Mouse (Mus musculus) lung, postnatal 14 days (tissue): Measurements from ENCODE around the gene Hlcs.
A peak's percentile ranks its signal among the peaks of the same experiment; 100 is the strongest.

Experiments used
- DNase-seq: peaks from one replicate; pipeline ENCODE4 v3.0.0; 2021

Gene Hlcs

DNA sequence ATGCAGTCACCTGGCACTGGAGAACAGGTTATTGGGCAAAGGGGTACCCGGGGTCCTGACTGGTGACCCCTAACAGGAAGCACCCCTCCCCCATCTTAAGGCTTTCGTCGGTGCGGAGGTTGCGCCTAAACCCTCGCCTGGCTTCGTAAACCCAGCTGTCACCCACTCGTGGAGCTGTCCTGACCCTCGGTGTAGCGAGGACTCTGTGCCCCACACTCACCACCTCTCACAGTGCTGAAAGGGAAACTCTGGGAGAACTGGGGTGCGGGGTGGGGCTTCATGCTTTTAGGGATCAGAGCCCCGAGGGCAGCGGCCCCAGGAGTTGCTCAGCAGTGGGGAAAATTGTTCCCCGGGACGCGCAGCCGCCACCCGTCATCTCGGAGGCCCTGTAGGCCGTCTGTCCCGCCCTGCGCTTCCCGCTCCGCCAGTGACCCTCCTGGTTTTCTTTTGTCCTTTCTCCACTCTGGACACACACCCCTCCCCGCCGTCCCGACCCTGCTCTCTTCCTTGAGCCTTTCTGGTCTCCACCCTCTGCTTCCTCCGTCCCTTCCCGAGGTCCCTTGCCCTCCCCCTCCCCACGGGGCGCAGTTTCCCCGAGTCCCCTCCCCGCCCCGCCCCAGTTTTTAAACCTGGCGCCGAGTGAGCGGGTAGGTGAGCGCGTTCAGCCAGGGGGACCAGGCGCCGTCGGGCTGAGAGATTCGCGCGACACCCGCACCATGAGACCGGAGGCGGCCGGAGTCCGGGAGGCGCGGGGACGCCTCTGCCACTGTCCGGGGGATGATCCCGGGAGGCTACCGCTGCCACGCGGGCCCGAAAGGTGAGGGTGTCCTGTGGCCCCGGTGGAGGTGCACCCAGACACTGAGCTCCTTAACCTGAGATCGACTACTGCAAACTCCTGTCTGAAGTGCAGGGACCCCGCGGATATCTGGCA lies 14.7 kb upstream of the Hlcs start, which contains the start of gene Ripply3:
TSS of gene Ripply3 (plus strand) at position 640 of the 931 bp plus-strand sequence.
- DNase-seq, result peak; percentile 79

GRCm38 (mm10) chr16:94326008-94326407 lies 12.6 kb upstream of the Hlcs start:
- DNase-seq, result no peak

GRCm38 (mm10) chr16:94323681-94324080 lies 10.3 kb upstream of the Hlcs start:
- DNase-seq, result peak; percentile 41

DNA sequence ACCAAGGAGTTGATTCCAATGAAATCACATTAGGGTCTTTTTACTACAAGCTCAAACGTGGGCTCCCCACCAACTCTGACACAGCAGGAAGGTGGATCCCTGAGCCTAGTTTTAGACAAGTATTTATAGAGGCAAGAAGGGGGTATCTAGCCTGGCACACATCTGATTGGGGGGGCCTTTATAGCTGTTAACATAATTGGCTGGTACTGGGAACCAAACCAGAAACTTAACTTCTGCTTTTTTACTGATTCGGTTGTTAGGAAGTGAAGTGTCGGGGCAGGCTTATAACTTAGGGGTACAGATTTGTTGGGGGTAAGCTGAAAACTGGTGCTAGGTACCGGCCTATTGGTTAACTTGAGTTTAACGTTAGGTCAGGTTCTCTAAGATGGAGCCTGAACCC lies 6.9 kb upstream of the Hlcs start:
- no peak for DNase-seq

DNA sequence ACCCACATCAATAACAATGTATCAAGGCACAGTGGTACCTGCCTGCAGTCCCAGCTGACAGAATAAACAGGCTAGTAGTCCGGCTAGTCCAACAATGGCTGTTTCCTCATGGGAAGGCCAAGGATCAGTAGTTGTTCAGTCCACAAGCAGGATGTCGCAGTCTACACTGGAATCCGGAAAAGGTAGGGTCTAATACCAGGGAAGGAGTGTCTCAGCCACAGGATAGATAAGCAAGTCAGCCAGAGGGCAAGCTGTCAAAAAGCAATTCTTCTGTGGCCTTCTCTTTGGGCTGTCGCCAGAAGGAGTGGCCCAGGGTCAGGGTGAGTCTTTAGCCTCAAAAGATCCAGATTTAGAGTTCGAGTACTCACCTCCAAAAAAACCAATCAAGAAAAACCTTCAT lies 4.4 kb upstream of the Hlcs start:
- peak; percentile 49 for DNase-seq

DNA sequence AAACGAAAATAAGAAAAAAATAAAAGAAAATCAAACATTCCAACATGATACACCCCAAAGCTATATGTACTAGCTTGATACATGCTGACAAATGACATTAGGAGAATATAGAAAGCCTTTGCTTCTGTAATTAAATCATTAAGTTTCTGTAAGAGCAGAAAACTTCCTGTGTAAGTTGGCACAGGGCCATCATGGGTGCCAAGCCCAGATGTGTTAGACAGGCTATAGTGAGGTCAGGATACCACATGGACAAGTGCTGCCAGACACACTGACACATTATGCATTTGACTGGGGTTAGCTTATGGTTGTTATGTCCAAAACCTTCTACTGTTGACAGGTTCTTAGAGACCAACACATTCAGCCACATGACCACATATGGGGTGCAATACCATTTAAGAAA lies 1.8 kb upstream of the Hlcs start:
- no peak for DNase-seq

DNA sequence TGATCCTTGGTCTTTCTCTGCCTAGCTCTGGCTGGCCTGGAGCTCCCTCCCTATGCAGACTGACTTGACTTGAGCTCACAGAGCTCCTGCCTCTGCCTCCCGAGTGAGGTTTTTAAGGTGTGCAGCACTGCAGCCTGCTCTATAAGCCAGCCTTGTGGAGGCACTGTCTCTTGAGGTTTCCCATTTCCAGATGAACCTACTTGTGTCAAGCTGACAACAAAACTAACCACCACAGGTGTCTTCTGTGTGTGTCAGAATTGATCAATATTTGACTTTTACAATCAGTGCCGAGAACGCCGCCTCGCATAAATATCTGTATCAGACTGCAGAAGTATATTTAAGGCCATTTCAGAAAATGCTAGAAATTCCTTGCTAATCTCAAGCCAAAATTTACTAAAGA lies 1.3 kb upstream of the Hlcs start:
- DNase-seq, result no peak

- peak; percentile 78 for DNase-seq
Observed at GRCm38 (mm10) chr16:94312663-94313228, 625 bp downstream of the Hlcs start.

- DNase-seq, result no peak
Observed at GRCm38 (mm10) chr16:94311931-94312330, 1.4 kb downstream of the Hlcs start.

- DNase-seq, result no peak
Observed at GRCm38 (mm10) chr16:94311416-94311815, 2.0 kb downstream of the Hlcs start.

GRCm38 (mm10) chr16:94309025-94309424 lies 4.3 kb downstream of the Hlcs start:
- no peak for DNase-seq

GRCm38 (mm10) chr16:94307942-94308341 lies 5.4 kb downstream of the Hlcs start:
- DNase-seq, result no peak

DNA sequence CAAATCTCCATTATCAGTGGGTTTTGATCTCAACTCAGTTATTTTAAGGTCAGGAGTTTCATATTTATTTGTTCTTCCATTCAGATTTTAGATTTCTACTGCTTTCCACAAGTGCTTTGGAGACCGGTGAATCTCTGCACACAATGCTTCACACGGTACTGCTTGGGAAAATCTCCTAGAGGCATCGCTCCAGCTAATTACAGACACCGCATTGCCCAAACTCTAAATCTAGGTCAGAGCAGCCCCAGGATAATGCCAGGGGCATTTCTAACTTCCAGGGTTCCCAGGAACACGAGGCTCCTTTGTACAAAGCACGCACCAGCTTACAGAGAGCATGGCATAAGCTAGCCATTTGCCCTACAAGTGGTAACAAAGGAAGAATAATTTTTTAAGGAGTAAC lies 5.8 kb downstream of the Hlcs start:
- DNase-seq, result no peak

DNA sequence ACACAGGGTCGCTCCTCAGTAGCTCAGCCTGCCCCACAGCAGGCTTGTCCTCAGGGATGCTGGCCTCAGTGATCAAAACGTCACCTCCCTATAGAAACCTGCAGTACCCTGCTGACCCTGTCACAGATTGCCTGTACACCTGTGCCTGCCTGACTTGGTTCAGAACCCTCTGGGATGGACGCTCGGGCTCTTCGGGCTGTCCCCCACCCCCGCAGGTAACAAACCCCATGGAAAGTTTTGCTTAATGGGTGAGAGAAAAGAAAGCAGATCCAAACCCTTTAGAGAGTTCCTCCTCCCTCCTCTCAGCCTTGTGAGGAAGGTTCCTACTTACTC lies 10.2 kb downstream of the Hlcs start:
- no peak for DNase-seq

DNA sequence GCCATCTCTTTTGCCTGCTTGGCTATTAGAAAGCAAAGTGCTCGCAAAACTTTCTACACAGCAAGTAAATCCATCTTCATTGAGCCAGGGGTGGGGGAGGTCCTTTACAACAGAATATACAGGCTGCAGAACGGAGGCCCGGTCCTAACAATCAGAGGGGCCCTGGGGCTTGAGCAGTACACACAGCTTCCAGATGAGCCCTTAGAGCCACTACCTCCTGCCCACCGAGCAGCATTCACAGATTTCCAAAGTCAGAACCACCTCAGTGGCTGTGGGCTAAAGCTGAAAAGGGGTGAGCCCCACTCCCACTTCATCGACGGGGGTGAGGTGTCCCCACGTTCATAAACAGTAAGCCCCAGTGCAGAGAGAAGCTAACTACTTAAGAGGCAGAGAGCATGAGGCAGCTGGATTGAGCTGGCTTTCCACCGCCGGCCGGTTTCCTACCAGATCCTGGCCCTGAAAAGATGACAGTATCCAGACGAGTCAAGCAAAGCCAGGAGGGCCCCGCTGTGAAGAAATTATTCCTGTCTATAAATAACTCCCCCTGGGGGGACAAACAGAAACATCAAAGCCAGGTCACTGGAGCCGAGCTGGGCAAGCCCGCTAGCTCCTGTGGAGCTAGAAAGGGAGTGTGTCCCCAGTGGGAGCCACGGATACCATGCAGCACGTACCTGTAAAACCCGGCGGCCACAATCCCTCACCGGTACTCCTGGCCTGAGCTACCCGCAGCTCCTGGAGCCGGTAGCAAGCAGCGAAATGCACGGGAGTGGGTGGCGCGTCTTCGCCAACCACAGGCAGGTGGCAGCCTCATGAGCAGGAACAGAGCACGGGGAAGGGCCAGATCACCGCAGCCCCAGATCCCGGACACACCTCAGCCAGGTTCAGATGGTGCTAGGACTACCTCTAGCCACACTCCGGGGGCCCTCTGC lies 10.8 kb downstream of the Hlcs start:
- DNase-seq, result peak; percentile 21

DNA sequence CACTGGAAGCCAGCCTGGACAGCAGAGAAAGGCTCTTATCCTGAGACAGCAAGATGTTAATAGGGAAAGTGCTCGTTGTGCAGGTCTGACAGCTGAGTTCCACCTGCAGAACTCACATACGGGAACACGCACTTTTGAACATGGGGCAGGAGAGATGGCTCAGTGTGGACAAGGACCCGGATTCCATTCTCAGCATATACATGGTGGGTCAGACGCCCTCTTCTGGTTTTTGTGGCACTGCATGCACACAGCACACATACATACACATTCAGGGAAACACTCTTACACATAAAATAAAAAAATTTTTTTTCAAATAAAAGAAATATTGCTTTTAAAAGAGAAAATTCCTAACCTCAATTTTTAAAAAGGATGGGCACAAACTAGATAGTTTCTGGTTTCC lies 11.7 kb downstream of the Hlcs start:
- DNase-seq, result no peak

GRCm38 (mm10) chr16:94301194-94301593 lies 12.2 kb downstream of the Hlcs start:
- DNase-seq, result no peak

GRCm38 (mm10) chr16:94299210-94299609 lies 14.2 kb downstream of the Hlcs start:
- no peak for DNase-seq

GRCm38 (mm10) chr16:94298081-94298480 lies 15.3 kb downstream of the Hlcs start:
- DNase-seq, result no peak

DNA sequence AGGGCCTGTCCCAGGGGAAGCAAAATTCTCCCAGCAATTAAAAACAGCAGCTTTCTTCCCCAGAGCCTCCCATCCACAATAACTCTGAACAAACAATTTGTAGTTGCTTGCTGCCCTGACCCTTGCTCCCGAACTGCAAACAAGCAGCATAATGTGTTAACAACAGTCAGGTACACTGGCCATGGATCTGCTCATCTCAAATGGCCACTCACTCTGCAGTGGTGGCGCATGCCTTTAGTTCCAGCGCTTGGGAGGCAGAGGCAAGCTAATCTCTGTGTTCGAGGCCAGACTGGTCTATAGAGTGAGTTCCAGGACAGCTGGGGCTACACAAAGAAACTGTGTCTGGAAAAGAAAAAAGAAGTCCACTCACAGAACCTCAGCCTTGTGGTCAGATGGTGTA lies 22.2 kb downstream of the Hlcs start:
- no peak for DNase-seq

DNA sequence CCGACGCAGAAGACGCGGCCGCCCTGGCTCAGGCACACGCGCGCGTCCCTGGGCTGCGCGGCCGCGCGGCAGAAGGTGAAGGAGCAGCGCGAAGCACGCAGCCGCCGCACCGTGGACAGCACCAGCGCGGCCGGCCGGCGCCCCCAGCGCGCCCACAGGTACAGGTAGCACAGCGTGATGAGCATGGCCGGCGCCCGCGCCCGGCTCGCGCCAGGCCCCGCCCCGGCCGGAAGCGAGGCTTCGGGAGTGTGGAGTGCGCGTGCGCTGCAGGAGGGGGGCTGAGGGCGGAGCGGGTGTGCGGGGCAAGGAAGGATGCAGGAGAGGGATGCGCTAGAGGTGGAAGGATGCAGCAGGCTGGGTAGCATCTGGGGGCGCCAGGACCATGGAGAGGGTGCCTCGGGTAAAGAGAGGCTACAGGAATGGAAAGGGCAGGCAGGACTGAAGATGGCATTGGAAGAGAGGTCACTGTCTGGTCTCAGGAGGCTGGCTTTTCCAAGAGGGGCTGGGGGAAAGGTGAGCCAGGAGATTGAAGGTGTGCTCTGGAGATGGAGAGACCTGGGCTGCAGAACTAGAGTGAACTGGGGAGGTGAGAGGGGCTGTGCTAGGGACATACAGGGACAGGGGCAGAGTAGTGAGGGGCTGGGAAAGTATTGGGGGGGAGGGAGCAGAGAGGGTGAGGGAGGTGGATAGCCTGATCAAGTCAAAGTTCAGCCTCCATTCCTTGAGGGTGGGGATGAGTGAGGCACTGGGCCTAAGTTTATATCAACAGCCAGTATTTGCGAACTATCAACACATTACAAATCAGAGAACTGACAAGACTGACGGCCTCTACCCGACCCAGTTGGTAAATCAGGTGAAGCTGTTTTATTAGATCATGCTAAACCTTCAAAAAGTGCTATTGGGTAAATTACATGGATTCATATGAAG lies 23.0 kb downstream of the Hlcs start:
- peak; percentile 82 for DNase-seq
